Mouse (Mus musculus) megakaryocyte, embryonic 14.5 days (primary cell): ENCODE results near the gene Zfp426.

Source experiments
- FLI1 ChIP-seq: IDR thresholded peaks from 2 replicates; pipeline ENCODE4 v1.6.1; 2012; ENCODE audit warnings: low read length, inconsistent platforms, mixed read lengths
- GATA1 ChIP-seq: IDR thresholded peaks from 3 replicates; pipeline ENCODE4 v1.6.1; 2012; ENCODE audit warnings: mixed read lengths, low read length, inconsistent platforms, borderline replicate concordance

DNA sequence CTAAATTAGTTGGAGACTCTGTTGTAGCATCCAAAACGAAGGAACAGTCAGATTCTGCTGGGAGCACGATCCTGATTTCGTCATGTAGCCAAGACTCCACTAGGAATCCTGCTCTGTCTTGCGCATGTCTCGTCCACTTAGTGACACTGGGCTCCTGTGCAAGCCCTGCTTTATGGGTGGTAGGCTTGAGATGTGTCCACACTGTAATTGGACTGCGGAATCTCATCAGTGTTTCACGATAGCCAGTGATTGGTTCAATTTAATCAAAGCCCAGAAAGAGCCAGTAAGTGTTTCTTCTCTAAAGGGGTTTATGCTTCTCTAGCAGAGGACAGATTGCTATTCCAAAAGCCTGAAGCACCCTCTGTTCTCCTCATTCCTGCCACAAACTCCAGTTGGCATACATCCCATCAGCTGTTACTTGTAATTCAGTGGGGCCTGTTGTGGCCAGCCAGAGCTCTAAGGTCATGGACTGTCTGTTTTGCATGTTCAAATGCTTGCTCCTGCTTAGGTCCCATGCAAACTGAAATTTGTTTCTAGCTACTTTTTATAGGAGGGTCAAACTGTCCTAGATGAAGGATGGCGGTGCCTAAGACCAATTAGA lies 41.9 kb upstream of the Zfp426 start:
- no peak for TF ChIP-seq GATA1
- no peak for TF ChIP-seq FLI1
